Mouse (Mus musculus): Measurements from ENCODE around the gene Nhlrc2. TPM values are rescaled to one million over a fixed set of nuclear protein-coding genes. Genes with fewer than 3 reads are reported as not detected.
A peak's percentile ranks its signal among the peaks of the same experiment; 100 is the strongest.

Gene Nhlrc2
- polyA plus RNA-seq, 1 experiment from 2014 or later = 15.4 TPM

DNA sequence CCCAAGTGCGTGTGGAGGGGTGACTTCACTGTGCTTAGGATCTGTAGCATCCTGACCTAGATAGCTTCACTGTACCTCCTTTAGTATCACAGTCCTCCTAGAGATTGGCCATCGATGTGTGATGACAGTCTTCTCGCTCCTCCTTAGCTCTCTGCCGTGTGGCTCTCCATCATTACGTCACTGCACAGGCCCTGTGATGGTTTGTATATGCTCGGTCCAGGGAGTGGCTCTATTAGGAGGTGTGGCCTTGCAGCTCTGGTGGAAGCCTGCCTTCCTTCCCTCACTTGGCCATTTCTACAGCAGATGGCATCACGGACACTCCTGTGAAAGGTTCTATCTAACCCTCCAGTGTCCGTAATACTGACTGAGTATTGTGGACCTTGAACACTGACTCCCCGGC lies 12.3 kb upstream of the Nhlrc2 start:
- Histone ChIP-seq H3K27ac (ENCODE audit: poor library complexity, severe bottlenecking) (no peak overlapping the region), H3K9ac (no peak overlapping the region), H3K4me3 (no peak overlapping the region), H3K4me2 (no peak overlapping the region), H3K9me3 (replicated peaks) (no peaks in the 10 kb centered on the region), H3K4me1 (replicated peaks) (peaks cover 10% of the 10 kb centered on the region), H3K36me3 (peaks cover 50% of the 10 kb centered on the region), H3K27me3 (replicated peaks) (no peaks in the 10 kb centered on the region)
- ATAC-seq (ENCODE audit: insufficient number of reproducible peaks, low FRiP score) = no peak
- 89% methylated on average over 9 of the region's 9 CpGs for WGBS

DNA sequence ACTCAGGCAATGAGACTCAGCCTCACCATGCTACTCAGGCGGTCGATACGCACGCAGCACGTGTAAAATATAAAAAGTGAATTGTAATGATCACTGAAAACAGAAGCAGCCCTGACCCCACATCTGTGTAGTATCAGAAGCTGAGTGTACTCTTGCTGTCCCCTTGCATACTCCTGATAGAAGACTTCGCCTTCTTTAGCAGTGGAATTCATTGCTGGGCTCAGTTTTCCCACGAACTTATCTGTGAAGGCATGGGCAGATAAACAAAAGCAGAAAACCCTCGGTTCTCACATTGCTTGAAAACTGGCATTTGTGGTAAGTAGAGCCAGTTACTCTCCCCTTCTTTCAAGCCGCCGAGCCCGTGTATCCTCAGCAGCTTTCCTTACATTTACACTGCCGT lies 4.7 kb upstream of the Nhlrc2 start:
- Histone ChIP-seq H3K9ac (no peak overlapping the region), H3K9me3 (replicated peaks) (no peaks in the 10 kb centered on the region), H3K4me1 (replicated peaks) (peaks cover 7% of the 10 kb centered on the region), H3K27me3 (replicated peaks) (no peaks in the 10 kb centered on the region), H3K27ac (ENCODE audit: poor library complexity, severe bottlenecking) (no peak overlapping the region), H3K36me3 (peaks cover 41% of the 10 kb centered on the region), H3K4me2 (no peak overlapping the region), H3K4me3 (no peak overlapping the region)
- 78% methylated on average over 12 of the region's 12 CpGs for WGBS
- no peak for ATAC-seq (ENCODE audit: insufficient number of reproducible peaks, low FRiP score)

DNA sequence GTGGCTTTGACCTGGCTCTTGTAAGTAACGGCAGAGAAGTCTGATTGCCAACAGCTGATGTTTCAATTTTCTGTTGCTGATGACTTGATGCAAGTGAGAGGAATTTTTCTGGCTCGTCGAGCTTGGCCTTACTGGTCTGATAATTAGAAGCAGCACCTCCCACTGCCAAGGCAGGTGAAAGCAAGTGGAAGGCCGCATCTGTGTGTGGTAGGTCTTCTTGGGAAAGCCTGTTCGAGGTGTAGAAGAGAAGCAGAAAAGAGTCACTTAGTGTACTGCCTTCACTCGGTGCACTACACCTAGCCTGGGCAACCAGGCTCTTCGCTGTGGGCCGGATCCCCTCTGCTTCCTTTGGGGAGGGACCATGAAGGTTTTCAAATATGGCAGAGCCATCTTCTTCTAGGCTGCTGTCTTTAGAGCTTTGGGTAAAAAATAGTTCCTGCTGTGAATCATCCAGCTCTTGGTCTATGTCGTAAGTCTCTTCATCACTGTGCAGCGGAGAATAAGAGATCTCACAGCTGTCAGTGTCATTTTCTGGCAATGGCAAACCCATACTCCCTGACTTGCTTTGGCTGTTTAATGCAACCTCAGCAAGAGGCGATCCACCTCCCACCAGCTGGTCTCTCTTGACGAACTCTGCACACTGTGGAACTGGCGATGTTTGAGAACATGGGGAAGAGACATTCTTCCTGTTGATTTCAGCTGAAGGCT lies 3.2 kb upstream of the Nhlrc2 start:
- Histone ChIP-seq H3K27me3 (replicated peaks) (no peaks in the 10 kb centered on the region), H3K9me3 (replicated peaks) (no peaks in the 10 kb centered on the region), H3K36me3 (peaks cover 37% of the 10 kb centered on the region), H3K4me2 (no peak overlapping the region), H3K4me1 (replicated peaks) (peaks cover 11% of the 10 kb centered on the region), H3K27ac (ENCODE audit: poor library complexity, severe bottlenecking) (no peak overlapping the region), H3K9ac (no peak overlapping the region), H3K4me3 (no peak overlapping the region)
- 85% methylated on average over 13 of the region's 13 CpGs for WGBS
- ATAC-seq (ENCODE audit: insufficient number of reproducible peaks, low FRiP score) = no peak

DNA sequence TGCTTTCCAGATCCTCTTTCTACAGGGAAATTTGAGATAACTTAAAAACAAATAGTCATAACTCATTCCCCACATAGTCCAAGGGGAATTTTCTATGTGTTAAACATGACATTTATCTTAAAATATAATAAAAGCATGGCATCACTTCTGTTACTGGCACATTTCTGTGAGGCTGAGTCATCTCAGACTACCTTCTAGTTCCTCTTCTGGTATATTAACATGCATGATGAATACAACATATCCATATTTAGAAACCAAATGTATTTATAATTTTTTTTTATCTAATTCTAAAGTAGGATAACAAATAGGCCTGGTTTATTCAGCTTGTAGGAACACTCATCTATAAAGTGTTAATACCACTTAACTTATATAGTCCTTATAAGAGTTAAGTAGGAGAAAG lies 2.0 kb upstream of the Nhlrc2 start:
- H3K4me1 ChIP-seq (replicated peaks) = peaks cover 14% of the 10 kb centered on the region
- ATAC-seq (ENCODE audit: insufficient number of reproducible peaks, low FRiP score) = no peak
- H3K27ac ChIP-seq (ENCODE audit: poor library complexity, severe bottlenecking) = no peak overlapping the region
- H3K9me3 ChIP-seq (replicated peaks) = no peaks in the 10 kb centered on the region
- H3K4me2 ChIP-seq = no peak overlapping the region
- H3K4me3 ChIP-seq = no peak overlapping the region
- no peak overlapping the region for H3K9ac ChIP-seq
- H3K27me3 ChIP-seq (replicated peaks) = no peaks in the 10 kb centered on the region
- peaks cover 33% of the 10 kb centered on the region for H3K36me3 ChIP-seq

DNA sequence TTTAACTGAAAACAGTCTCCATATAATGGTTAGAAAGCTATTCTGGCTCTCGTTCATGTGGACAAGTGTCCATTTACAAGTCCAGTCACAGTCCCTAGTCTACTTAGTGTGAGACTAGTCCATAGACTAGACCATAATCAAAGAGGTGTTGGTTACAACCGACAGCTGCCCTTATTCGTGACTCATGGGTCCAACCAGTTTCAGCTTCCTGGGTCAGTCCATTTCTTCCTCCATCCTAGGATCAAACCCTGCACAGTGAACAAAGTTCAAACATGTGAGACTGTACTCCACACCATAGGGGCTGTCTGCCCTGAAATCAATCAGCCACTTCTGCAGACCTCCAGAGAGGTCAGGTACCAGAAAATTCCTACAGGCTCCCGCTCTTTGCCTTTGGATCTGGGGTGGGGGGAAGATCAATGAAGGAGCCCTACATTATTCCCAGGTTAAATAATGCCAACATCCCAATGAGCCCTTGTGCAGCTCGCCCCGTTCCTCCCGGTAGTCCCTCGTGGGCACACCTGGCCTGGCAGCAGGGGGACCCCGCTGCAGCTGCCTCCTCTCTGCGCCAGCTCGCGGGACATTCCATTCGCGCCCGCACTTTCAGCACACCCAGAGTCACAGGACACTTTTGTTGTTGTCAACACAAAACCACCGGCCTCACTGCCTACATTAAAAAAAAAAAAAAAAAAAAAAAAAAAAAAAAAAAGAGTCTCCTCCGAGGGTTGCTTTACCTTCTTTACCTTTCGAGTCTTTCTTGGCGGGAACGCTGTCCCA lies 418 bp upstream of the Nhlrc2 start, which contains the start of gene Dclre1a:
TSS of gene Dclre1a (minus strand) at position 767 of the 774 bp plus-strand sequence.
- Histone ChIP-seq H3K27me3 (replicated peaks) (no peaks in the 10 kb centered on the region), H3K9me3 (replicated peaks) (no peaks in the 10 kb centered on the region), H3K4me1 (replicated peaks) (peaks cover 14% of the 10 kb centered on the region), H3K36me3 (peaks cover 31% of the 10 kb centered on the region), H3K4me2 (peak within 1 kb of the TSS; percentile 83), H3K27ac (ENCODE audit: poor library complexity, severe bottlenecking) (peak within 1 kb of the TSS; percentile 98), H3K4me3 (peak within 1 kb of the TSS; percentile 91), H3K9ac (peak within 1 kb of the TSS; percentile 94)
- peak; percentile 60 for ATAC-seq (ENCODE audit: insufficient number of reproducible peaks, low FRiP score)
- WGBS = 8% methylated on average over 20 of the region's 20 CpGs

DNA sequence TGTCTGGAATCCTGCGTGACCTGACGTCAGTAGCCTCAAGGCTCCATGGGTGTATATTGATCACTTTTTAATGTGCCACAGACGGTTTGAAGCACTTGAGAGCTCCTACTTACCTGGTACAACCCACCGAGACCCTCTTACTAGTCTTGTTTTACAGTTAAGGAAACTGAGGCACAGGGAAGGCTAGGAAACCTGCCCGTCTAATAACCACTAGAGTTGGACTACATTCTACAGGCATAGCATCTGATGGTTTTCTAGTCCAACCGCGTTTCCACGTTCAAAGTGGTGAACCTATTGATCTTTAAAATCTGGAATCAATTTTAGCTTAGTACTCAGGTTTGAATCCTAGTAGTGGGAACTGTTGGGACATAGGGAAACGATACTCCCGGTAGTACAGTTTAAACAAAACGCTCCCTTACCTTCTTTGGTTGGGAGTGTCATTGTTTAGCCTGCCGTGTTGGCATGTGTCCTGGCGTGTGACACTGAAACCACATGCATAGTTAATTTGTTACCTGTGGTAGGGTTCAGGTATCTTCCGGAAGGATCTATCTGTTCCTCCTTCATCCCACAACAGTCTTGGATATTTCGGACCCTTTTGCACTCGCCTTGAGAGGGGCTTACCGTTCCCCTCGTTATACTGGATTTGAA lies 1.1 kb downstream of the Nhlrc2 start:
- Histone ChIP-seq H3K4me2 (peak overlapping the region; percentile 83), H3K4me3 (peak overlapping the region; percentile 91), H3K27ac (ENCODE audit: poor library complexity, severe bottlenecking) (peak overlapping the region; percentile 98), H3K36me3 (peaks cover 29% of the 10 kb centered on the region), H3K9me3 (replicated peaks) (no peaks in the 10 kb centered on the region), H3K9ac (peak overlapping the region; percentile 94), H3K27me3 (replicated peaks) (no peaks in the 10 kb centered on the region), H3K4me1 (replicated peaks) (peaks cover 14% of the 10 kb centered on the region)
- ATAC-seq (ENCODE audit: insufficient number of reproducible peaks, low FRiP score) = no peak; the same call in 1 of the 2 replicates
- WGBS = 24% methylated on average over 18 of the region's 18 CpGs

DNA sequence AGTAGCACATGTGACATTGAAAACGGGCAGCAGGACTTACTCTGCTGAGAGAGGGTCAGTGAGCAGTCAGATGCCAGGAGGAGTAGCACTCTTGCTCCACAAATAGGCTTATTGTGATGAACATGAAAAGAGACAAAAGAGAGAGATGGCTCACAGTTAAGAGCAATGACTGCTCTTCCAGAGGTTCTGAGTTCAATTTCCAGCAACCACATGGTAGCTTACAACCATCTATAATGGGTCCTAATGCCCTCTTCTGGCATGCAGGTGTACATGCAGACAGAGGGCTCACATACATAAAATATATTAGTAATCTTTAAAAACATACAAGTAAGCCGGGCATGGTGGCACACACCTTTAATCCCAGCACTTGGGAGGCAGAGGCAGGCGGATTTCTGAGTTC lies 5.1 kb downstream of the Nhlrc2 start:
- Histone ChIP-seq H3K27me3 (replicated peaks) (no peaks in the 10 kb centered on the region), H3K36me3 (peaks cover 31% of the 10 kb centered on the region), H3K9me3 (replicated peaks) (no peaks in the 10 kb centered on the region), H3K4me2 (no peak overlapping the region), H3K4me3 (no peak overlapping the region), H3K4me1 (replicated peaks) (peaks cover 14% of the 10 kb centered on the region), H3K9ac (no peak overlapping the region), H3K27ac (ENCODE audit: poor library complexity, severe bottlenecking) (no peak overlapping the region)
- no peak for ATAC-seq (ENCODE audit: insufficient number of reproducible peaks, low FRiP score)
- WGBS = 95% methylated on average over 3 of the region's 3 CpGs

DNA sequence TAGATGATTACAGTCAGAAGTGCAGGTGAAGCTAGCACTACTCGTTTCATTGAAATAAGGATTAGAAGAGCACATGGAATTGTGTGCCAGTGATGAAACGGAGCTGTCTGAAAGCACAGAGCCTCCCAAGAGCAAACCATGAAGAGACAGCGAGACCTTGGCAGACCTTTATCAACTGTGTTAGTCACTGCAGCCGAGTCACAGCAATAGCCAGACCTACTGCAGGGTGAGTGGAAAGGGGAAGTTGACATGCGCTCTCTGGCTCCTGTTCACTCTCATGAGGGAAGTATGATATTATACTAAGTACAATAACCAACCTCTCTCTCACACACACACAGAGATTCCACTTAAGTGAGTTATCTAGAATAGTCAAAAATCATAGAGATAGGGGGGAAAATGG lies 7.9 kb downstream of the Nhlrc2 start:
- H3K27ac ChIP-seq (ENCODE audit: poor library complexity, severe bottlenecking) = peak overlapping the region; percentile 33; the same call in 1 of the 2 replicates
- no peak overlapping the region for H3K4me3 ChIP-seq
- no peaks in the 10 kb centered on the region for H3K27me3 ChIP-seq (replicated peaks)
- H3K36me3 ChIP-seq = peaks cover 46% of the 10 kb centered on the region
- no peak overlapping the region for H3K4me2 ChIP-seq
- no peak overlapping the region for H3K9ac ChIP-seq
- H3K4me1 ChIP-seq (replicated peaks) = peaks cover 14% of the 10 kb centered on the region
- 30% methylated on average over 5 of the region's 5 CpGs for WGBS
- no peaks in the 10 kb centered on the region for H3K9me3 ChIP-seq (replicated peaks)
- ATAC-seq (ENCODE audit: insufficient number of reproducible peaks, low FRiP score) = no peak

DNA sequence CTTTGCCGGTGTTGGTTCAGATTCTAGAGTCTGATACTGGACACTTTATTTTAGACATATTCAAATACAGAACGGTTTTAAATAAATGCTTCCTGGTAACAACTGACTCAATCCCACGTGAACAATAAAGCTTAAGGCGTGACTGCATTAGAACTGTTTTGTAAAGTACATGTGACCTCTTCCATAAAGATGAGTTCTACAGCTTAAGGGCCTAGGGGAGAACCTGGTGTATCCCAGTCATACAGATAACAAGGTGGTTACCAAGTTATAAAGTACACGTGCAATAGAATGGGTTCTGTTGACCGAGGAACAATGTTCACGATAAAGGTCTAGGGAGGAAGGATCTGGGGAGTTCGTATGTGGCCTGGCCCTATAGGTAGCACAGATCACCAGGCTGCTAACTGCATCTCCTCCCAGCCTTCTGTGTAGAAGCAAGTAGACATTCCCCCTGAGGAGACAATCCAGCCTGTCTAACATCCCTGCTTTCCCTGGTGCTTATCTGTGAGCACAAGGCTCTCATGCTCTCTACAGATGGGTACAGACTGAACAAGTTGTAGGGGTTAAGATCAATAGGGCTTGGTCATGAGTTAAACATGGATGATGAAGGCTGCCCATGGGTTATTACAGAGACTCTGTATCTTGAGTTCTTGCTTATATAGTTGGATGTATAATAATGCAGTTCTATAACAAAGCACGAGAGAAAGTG lies 14.5 kb downstream of the Nhlrc2 start:
- no peak for ATAC-seq (ENCODE audit: insufficient number of reproducible peaks, low FRiP score)
- Histone ChIP-seq H3K4me3 (no peak overlapping the region), H3K4me2 (no peak overlapping the region), H3K27me3 (replicated peaks) (no peaks in the 10 kb centered on the region), H3K27ac (ENCODE audit: poor library complexity, severe bottlenecking) (no peak overlapping the region), H3K36me3 (peaks cover 15% of the 10 kb centered on the region), H3K9ac (no peak overlapping the region), H3K9me3 (replicated peaks) (no peaks in the 10 kb centered on the region), H3K4me1 (replicated peaks) (peaks cover 17% of the 10 kb centered on the region)
- WGBS = 92% methylated on average over 9 of the region's 9 CpGs

DNA sequence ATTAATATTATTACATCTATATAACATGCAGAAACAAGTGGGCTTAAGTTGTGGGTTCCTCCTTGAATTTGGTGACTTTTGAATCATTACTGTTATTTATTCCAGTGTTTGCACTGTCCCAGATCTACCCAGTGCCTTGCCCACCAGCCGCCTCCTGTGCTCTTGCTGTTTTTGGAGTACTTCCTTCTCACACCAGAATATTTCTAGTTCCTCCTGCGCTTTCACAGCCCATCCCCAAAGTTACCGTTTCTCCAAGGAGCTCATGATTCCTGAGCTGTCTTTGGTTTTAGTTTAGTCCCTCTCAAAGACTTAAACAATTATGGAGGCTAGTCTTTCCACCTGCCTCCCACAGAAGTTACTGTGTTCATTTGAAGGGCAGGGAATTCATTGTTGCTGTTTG lies 15.4 kb downstream of the Nhlrc2 start:
- ATAC-seq (ENCODE audit: insufficient number of reproducible peaks, low FRiP score) = no peak
- H3K36me3 ChIP-seq = peaks cover 13% of the 10 kb centered on the region
- H3K4me1 ChIP-seq (replicated peaks) = peaks cover 14% of the 10 kb centered on the region
- WGBS = 89% methylated on average over 3 of the region's 3 CpGs
- H3K27me3 ChIP-seq (replicated peaks) = no peaks in the 10 kb centered on the region
- H3K4me2 ChIP-seq = no peak overlapping the region
- no peak overlapping the region for H3K4me3 ChIP-seq
- 0 out of 2 replicates have a peak overlapping the region, but pooled peaks have one; percentile 11 for H3K27ac ChIP-seq (ENCODE audit: poor library complexity, severe bottlenecking)
- no peaks in the 10 kb centered on the region for H3K9me3 ChIP-seq (replicated peaks)
- no peak overlapping the region for H3K9ac ChIP-seq

DNA sequence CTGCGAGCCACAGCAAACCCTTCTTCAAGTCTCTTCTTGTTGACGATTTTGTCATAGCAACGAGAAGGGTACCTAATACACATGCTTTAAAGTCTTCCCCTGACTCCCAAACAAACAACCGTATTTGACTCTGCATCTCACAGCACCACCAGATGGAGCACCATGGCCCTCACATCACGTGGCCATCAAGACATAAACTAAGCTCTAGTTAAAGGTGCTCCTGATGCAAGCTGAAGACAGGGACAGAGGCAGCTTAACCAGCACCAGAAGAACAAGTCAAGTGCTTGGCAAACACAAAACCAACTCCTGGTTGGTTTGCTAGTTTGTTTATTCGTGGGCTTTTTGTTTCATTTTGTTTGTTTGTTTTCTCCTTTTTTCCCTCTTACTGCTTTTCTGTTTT lies 17.3 kb downstream of the Nhlrc2 start:
- ATAC-seq (ENCODE audit: insufficient number of reproducible peaks, low FRiP score) = no peak
- 63% methylated on average over 6 of the region's 6 CpGs for WGBS

More for the DNA sequence above, 17.3 kb downstream of the Nhlrc2 start:
- no peaks in the 10 kb centered on the region for H3K9me3 ChIP-seq (replicated peaks)
- H3K4me3 ChIP-seq = no peak overlapping the region
- H3K27ac ChIP-seq (ENCODE audit: poor library complexity, severe bottlenecking) = no peak overlapping the region
- H3K36me3 ChIP-seq = no peaks in the 10 kb centered on the region
- no peak overlapping the region for H3K4me2 ChIP-seq
- peaks cover 12% of the 10 kb centered on the region for H3K4me1 ChIP-seq (replicated peaks)
- no peaks in the 10 kb centered on the region for H3K27me3 ChIP-seq (replicated peaks)
- no peak overlapping the region for H3K9ac ChIP-seq

All from heart, embryonic 12.5 days (tissue).